Mouse (Mus musculus) ZHBTc4 (cell line): ENCODE measurements around the gene Cby1.
"Not testable (repeated sequence)": the region's sequence is repeated elsewhere in the genome, so short reads cannot be mapped to it uniquely, and the experiment has no call there.

Experiments used
- DNase-seq: peaks from one replicate; pipeline ENCODE4 v3.0.0-alpha.2; 2011; ENCODE audit warnings: low read depth, low spot score

Gene Cby1

GRCm38 (mm10) chr15:79658531-79659375 lies at the start of gene Cby1, which contains the start of gene Fam227a:
TSS of gene Cby1 (plus strand) at chr15:79659199.
TSS of gene Fam227a (minus strand) at chr15:79658956.
- peak; percentile 97 for DNase-seq

GRCm38 (mm10) chr15:79609226-79609625 lies 49.8 kb upstream of the Cby1 start:
- peak; percentile 61 for DNase-seq

GRCm38 (mm10) chr15:79615501-79615900 lies 43.5 kb upstream of the Cby1 start:
- DNase-seq: no peak

- DNase-seq: no peak
Measured at GRCm38 (mm10) chr15:79616729-79617128, 42.3 kb upstream of the Cby1 start.

GRCm38 (mm10) chr15:79617135-79617534 lies 41.9 kb upstream of the Cby1 start:
- DNase-seq: peak; percentile 72

GRCm38 (mm10) chr15:79618456-79618855 lies 40.5 kb upstream of the Cby1 start:
- no peak for DNase-seq

- peak; percentile 82 for DNase-seq
Measured at GRCm38 (mm10) chr15:79619770-79620414, 39.1 kb upstream of the Cby1 start.

GRCm38 (mm10) chr15:79630471-79630870 lies 28.5 kb upstream of the Cby1 start:
- peak; percentile 63 for DNase-seq

- DNase-seq: no peak
Measured at GRCm38 (mm10) chr15:79641135-79641817, 17.7 kb upstream of the Cby1 start.

- no peak for DNase-seq
Measured at GRCm38 (mm10) chr15:79645483-79645882, 13.5 kb upstream of the Cby1 start.

GRCm38 (mm10) chr15:79648130-79648529 lies 10.9 kb upstream of the Cby1 start:
- no peak for DNase-seq

GRCm38 (mm10) chr15:79650569-79650968 lies 8.4 kb upstream of the Cby1 start:
- peak; percentile 83 for DNase-seq

GRCm38 (mm10) chr15:79651481-79651880 lies 7.5 kb upstream of the Cby1 start:
- DNase-seq: peak; percentile 82

GRCm38 (mm10) chr15:79656451-79656850 lies 2.5 kb upstream of the Cby1 start:
- no peak for DNase-seq

- peak; percentile 93 for DNase-seq
Measured at GRCm38 (mm10) chr15:79657837-79658530, 1.0 kb upstream of the Cby1 start.

- DNase-seq: peak; percentile 88
Measured at GRCm38 (mm10) chr15:79661852-79662251, 2.9 kb downstream of the Cby1 start.

GRCm38 (mm10) chr15:79664666-79665065 lies 5.7 kb downstream of the Cby1 start:
- no peak for DNase-seq

GRCm38 (mm10) chr15:79669195-79669594 lies 10.2 kb downstream of the Cby1 start:
- DNase-seq: peak; percentile 51

GRCm38 (mm10) chr15:79670249-79670971 lies 11.4 kb downstream of the Cby1 start, which contains the start of gene Tomm22:
TSS of gene Tomm22 (plus strand) at chr15:79670861.
- DNase-seq: peak; percentile 93

- no peak for DNase-seq
Measured at GRCm38 (mm10) chr15:79670972-79671299, 11.9 kb downstream of the Cby1 start.

GRCm38 (mm10) chr15:79671828-79672348 lies 12.9 kb downstream of the Cby1 start:
- not testable (repeated sequence) for DNase-seq
